Mouse (Mus musculus): ENCODE results near the gene Smco2. TPM values are rescaled to one million over a fixed set of nuclear protein-coding genes. Genes with fewer than 3 reads are reported as not detected.

Gene Smco2
- total and polyA plus RNA-seq, 3 experiments: not detected

DNA sequence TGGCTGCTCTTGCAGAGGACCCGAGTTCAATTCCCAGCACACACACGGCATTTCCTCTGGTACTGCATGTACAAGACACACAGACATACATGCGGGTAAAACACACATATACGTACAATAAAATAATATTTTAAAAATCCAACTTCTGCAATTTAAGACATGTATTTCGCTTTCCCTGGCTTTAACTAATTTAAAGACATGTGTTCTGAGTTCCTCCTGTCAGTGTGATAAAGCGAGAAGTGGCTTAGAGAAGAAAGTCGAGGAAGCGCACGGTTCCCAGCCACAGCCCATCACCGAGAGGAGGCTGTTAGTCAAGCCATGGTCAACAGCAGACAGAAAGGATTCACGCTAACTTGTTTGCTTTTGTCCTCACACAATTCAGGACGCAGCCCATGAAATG, 18.6 kb upstream of the Smco2 start (continued):
- 0 out of 2 replicates have a peak, but pooled peaks have one; percentile 16 for TF ChIP-seq GATA1 (IDR thresholded peaks at IDR 0.05; ENCODE audit: low read depth, low read length)

GRCm38 (mm10) chr6:146833485-146834314, 16.2 kb upstream of the Smco2 start:
- Histone ChIP-seq H3K27me3 (ENCODE audit: control insufficient read depth in 1 of 2, insufficient read depth in 2 of 2, low read length in 2 of 2) (no peaks in the 10 kb centered on the region), H3K4me1 (ENCODE audit: control insufficient read depth in 1 of 2, insufficient read depth in 2 of 2, low read length in 2 of 2) (peaks cover 10 to 12% of the 10 kb centered on the region in 2 experiments), H3K36me3 (ENCODE audit: control insufficient read depth in 1 of 2, insufficient read depth in 2 of 2, low read length in 2 of 2) (peaks cover 0 to 11% of the 10 kb centered on the region in 2 experiments; a peak in 2 of 4 replicates), H3K4me3 (ENCODE audit: control insufficient read depth in 1 of 2, insufficient read depth in 1 of 2, low read depth in 2 of 2, low read length in 2 of 2) (no peak overlapping the region), H3K79me2 (ENCODE audit: control insufficient read depth, insufficient read depth, low read length, poor library complexity) (no peaks in the 10 kb centered on the region), H3K9ac (ENCODE audit: control insufficient read depth, low read depth, low read length, poor library complexity, severe bottlenecking) (no peak overlapping the region; the same call in 1 of the 2 replicates), H3K27ac (ENCODE audit: control insufficient read depth, low read depth, low read length) (peak overlapping the region; percentile 3; the same call in 1 of the 2 replicates), H3K9me3 (replicated peaks; ENCODE audit: insufficient read depth, low read length) (no peaks in the 10 kb centered on the region)
- DNase-seq (ENCODE audit: low read depth, low spot score): peak; percentile 85
- TF ChIP-seq JUND (IDR thresholded peaks at IDR 0.05; ENCODE audit: low read depth, low read length) (no peak), RCOR1 (IDR thresholded peaks at IDR 0.05; ENCODE audit: low read depth, low read length) (no peak), NRF1 (IDR thresholded peaks at IDR 0.05; ENCODE audit: insufficient read depth, low read depth, low read length, poor library complexity, severe bottlenecking) (peak; percentile 37; the same call in 1 of the 2 replicates), ZC3H11A (IDR thresholded peaks at IDR 0.05; ENCODE audit: low read depth, low read length) (peak; percentile 96), EP300 (IDR thresholded peaks at IDR 0.05; ENCODE audit: low read depth in 1 of 2, low read length in 2 of 2) (no peak), E2F4 (IDR thresholded peaks at IDR 0.05; ENCODE audit: borderline replicate concordance, low read depth, low read length) (no peak), MXI1 (IDR thresholded peaks at IDR 0.05; ENCODE audit: low read depth, low read length) (0 out of 2 replicates have a peak, but pooled peaks have one; percentile 48), MYC (IDR thresholded peaks at IDR 0.05; ENCODE audit: low read depth, low read length) (0 out of 2 replicates have a peak, but pooled peaks have one; percentile 20), ZKSCAN1 (IDR thresholded peaks at IDR 0.05; ENCODE audit: low read depth, low read length) (peak; percentile 78), SIN3A (IDR thresholded peaks at IDR 0.05; ENCODE audit: low read length) (peak; percentile 49; the same call in 1 of the 2 replicates), MAX (IDR thresholded peaks at IDR 0.05; ENCODE audit: low read length) (0 out of 2 replicates have a peak, but pooled peaks have one; percentile 24), BHLHE40 (IDR thresholded peaks at IDR 0.05; ENCODE audit: borderline replicate concordance, low read depth, low read length) (no peak), CTCF (IDR thresholded peaks at IDR 0.05 in 2 of 3, conservative IDR thresholded peaks at IDR 0.05 in 1 of 3; ENCODE audit: control insufficient read depth in 1 of 3, insufficient read depth in 1 of 3, low read depth in 2 of 3, low read length in 3 of 3, poor library complexity in 1 of 3, severe bottlenecking in 1 of 3) (peak; percentile 65 to 89 (median 87)), GABPA (IDR thresholded peaks at IDR 0.05; ENCODE audit: low read depth, low read length) (no peak), ELF1 (IDR thresholded peaks at IDR 0.05; ENCODE audit: low read depth, low read length) (peak; percentile 39; the same call in 1 of the 2 replicates), CHD1 (IDR thresholded peaks at IDR 0.05; ENCODE audit: low read depth, low read length) (no peak), ZNF384 (IDR thresholded peaks at IDR 0.05; ENCODE audit: low read depth, low read length) (no peak), USF1 (IDR thresholded peaks at IDR 0.05; ENCODE audit: low read depth, low read length) (no peak), ZMIZ1 (IDR thresholded peaks at IDR 0.05; ENCODE audit: low read depth, low read length) (no peak), SMC3 (IDR thresholded peaks at IDR 0.05; ENCODE audit: low read depth, low read length) (peak; percentile 96), RAD21 (IDR thresholded peaks at IDR 0.05; ENCODE audit: low read depth, low read length) (peak; percentile 92), NELFE (IDR thresholded peaks at IDR 0.05; ENCODE audit: low read depth, low read length) (0 out of 2 replicates have a peak, but pooled peaks have one; percentile 14), GATA1 (IDR thresholded peaks at IDR 0.05; ENCODE audit: low read depth, low read length) (no peak), HCFC1 (IDR thresholded peaks at IDR 0.05; ENCODE audit: low read depth, low read length) (0 out of 2 replicates have a peak, but pooled peaks have one; percentile 22), TAL1 (IDR thresholded peaks at IDR 0.05; ENCODE audit: low read length) (no peak)
